Mouse (Mus musculus) liver, adult 2 months (tissue): ENCODE results near the gene Ak5.

Experiments
- CTCF ChIP-seq: fragments of 200-500 bp; IDR thresholded peaks from 2 replicates; pipeline ENCODE4 v1.5.1; 2011; ENCODE audit warnings: low read depth, low read length, control low read depth
- POLR2A ChIP-seq: fragments of 200-500 bp; IDR thresholded peaks from 2 replicates; pipeline ENCODE4 v1.6.1; 2011; ENCODE audit warnings: low read length, control low read depth; ENCODE audit not compliant: insufficient read depth; ENCODE audit errors: extremely low read depth

GRCm38 (mm10) chr3:152509268-152509667, 158.9 kb downstream of the Ak5 start:
- no peak for TF ChIP-seq CTCF
- TF ChIP-seq POLR2A: no peak
